Mouse (Mus musculus): ENCODE results near the gene Olfr10. TPM values are rescaled to one million over a fixed set of nuclear protein-coding genes. Genes with fewer than 3 reads are reported as not detected.
"Not testable (repeated sequence)": the region's sequence is repeated elsewhere in the genome, so short reads cannot be mapped to it uniquely, and the experiment has no call there.

The Olfr10 gene
- not detected for total RNA-seq (2021)
- long read RNA-seq, experiment 1, result 0 reads
- long read RNA-seq, experiment 2, result 0 reads

GRCm38 (mm10) chr11:49304441-49304840, at the start of gene Olfr10:
TSS of gene Olfr10 (plus strand) at chr11:49304741.
- intact Hi-C loops (cut with DNase I), result no loop called here

GRCm38 (mm10) chr11:49259296-49259695, 45.2 kb upstream of the Olfr10 start:
- intact Hi-C loops (cut with DNase I), result loop anchor here (10.0 kb wide), 1 partner anchor 384 kb away; the partner anchor contains the start of gene Irgm1
- DNase-seq, result no peak

More at GRCm38 (mm10) chr11:49304441-49304840, at the start of gene Olfr10:
- no peak for DNase-seq

GRCm38 (mm10) chr11:49259829-49260228, 44.7 kb upstream of the Olfr10 start:
- no peak for DNase-seq
- intact Hi-C loops (cut with DNase I), result loop anchor here (10.0 kb wide), 1 partner anchor 385 kb away; the partner anchor contains the start of gene Irgm1

GRCm38 (mm10) chr11:49260598-49261312, 43.8 kb upstream of the Olfr10 start:
- intact Hi-C loops (cut with DNase I), result no loop called here
- DNase-seq, result no peak

DNA sequence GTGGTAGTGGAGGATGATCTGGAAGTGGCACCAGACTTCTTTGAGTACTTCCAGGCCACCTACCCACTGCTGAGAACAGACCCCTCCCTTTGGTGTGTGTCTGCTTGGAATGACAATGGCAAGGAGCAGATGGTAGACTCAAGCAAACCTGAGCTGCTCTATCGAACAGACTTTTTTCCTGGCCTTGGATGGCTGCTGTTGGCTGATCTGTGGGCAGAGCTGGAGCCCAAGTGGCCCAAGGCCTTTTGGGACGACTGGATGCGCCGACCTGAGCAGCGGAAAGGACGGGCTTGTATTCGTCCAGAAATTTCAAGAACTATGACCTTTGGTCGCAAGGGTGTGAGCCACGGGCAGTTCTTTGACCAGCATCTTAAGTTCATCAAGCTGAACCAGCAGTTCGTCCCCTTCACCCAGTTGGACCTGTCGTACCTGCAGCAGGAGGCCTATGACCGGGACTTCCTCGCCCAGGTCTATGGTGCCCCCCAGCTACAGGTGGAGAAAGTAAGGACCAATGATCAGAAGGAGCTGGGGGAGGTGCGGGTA, 43.2 kb upstream of the Olfr10 start:
- intact Hi-C loops (cut with DNase I), result no loop called here
- DNase-seq, result no peak

DNA sequence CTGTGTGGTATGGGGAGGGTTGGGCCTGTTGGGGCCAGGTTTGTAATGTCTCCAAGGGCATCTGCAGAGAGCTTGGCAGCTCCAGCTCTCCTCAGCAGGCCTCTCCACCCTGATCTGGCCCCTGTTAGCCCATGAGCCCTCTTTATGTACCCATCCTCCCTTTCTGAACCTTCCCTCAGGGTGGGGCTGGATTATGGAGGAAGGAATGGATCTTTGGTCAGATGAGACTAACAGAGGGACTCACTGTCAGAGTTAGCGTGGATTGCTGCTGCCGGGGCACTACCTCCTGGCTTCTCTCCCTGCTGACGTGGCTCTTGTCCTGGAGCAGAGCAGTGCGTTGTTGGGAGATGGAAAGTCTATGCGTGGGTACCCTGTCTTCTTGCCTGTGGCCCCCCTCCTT, 42.3 kb upstream of the Olfr10 start:
- intact Hi-C loops (cut with DNase I), result no loop called here
- DNase-seq, result no peak

DNA sequence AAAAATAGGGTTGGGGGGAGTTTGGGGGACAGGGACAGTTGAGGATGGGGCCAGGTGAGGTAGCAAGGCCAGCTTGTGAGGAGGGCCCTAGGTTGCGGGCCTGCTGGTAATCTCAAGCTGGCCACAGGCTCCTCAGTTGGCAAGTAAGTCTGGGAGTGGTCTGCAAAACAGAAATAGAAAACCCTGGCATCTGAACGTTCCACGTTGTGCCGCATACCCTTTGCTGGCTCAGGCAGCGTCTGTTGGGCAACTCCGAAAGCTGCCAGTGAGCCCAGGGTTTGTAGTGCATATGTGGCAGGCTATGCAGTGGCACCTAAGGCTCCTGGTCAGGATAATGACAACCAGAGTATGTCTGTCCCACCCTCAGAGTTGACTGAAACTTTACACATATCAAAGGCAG, 41.4 kb upstream of the Olfr10 start:
- intact Hi-C loops (cut with DNase I), result no loop called here
- DNase-seq, result no peak

DNA sequence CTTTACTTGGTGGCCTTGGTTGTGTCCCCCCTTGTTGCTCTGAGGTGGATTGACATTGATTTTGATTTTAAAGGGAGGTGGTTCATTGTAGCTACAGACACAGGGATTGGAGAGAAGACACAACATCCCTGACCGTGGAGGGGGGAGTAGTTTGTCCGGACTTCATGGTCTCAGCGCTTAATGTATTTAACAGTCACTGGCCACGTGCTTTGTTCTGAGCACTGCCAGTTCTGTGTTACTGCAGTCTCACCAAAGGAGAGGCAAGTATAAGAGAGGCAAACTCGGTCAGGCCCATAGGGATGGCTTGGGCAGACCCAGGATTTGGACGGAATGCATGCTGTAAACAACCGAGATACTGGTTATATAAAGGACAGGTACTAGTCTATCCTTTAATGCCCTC, 40.5 kb upstream of the Olfr10 start:
- DNase-seq, result no peak
- intact Hi-C loops (cut with DNase I), result no loop called here

DNA sequence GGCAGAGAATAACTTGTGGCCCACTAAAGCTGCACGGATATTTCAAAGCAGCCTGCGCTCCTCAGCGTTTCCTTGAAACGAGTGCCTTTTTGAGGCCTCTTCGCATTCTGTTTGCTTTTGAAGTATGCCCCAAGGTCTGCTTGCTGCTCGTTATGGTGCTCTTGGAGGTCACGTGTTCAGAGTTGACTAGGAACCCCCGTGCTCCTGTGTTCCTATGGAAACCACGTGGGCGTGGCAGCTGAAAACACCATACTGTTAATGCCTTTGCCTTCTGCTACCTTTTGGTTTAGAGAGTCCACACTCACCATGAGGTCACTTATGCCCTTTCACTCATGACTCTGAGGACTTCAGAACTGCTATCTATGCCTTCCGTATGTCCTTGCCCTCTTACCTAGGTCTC, 39.9 kb upstream of the Olfr10 start:
- no peak for DNase-seq
- intact Hi-C loops (cut with DNase I), result no loop called here

DNA sequence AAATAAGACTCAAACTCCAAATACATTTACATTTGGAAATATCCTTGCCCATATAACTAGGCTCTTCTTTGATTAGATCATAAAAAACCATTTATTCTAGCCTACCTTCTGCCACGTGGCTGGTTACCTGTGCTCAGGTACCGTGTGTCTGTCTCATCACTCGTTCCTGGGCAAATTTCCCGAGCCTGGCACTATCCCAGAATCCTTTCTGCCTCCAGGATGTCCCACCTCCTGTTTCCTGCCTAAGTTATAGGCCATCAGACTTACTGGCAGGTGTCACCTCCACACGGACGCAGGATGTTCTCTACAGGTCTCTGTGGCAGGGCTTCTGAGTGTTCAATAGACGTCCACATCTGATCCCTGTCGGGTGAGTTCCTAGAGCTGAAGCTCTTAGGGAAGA, 39.4 kb upstream of the Olfr10 start:
- DNase-seq, result no peak
- intact Hi-C loops (cut with DNase I), result no loop called here

GRCm38 (mm10) chr11:49266671-49267070, 37.9 kb upstream of the Olfr10 start:
- intact Hi-C loops (cut with DNase I), result no loop called here

DNA sequence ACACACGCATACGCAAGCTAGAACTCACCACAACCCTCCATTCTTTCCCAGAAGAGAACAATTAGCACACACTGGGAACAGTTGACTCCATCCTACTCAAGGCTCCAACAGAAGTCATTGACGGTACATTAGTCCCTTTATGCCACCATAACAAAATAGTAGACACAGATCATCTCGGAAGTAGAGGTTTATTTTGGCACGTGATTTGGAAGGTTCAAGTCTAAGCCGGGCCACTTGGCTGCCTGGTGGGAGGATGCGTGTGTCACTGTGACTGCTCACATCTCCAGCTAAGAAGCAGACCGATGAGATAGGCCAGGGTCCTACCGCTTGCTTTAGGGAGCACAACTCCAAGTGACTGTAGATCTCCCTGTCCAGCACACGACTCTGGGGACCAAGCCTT, 37.2 kb upstream of the Olfr10 start:
- intact Hi-C loops (cut with DNase I), result no loop called here
- no peak for DNase-seq

More at GRCm38 (mm10) chr11:49266671-49267070, 37.9 kb upstream of the Olfr10 start:
- DNase-seq, result no peak

GRCm38 (mm10) chr11:49267970-49268579, 36.5 kb upstream of the Olfr10 start:
- intact Hi-C loops (cut with DNase I), result no loop called here
- DNase-seq, result no peak

GRCm38 (mm10) chr11:49269761-49270160, 34.8 kb upstream of the Olfr10 start:
- intact Hi-C loops (cut with DNase I), result no loop called here
- no peak for DNase-seq

DNA sequence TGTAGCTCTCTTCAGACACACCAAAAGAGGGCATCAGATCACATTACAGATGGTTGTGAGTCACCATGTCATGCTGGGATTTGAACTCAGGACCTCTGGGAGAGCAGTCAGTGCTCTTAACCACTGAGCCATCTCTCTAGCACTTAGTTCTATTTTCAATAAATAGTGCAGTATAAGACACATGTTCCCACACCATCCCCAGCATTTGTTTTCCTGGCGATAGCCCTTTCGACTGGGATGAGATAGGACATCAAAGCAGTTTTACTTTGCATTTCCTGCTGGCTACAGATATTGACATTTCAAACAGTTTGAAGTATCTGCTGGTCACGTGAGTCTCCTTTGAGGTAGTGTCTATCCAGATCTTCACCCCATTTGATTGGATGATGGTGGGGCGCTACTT, 34.2 kb upstream of the Olfr10 start:
- intact Hi-C loops (cut with DNase I), result no loop called here
- DNase-seq, result no peak

- DNase-seq, result no peak
- intact Hi-C loops (cut with DNase I), result no loop called here
These were observed 33.2 kb upstream of the Olfr10 start for GRCm38 (mm10) chr11:49271334-49271733.

GRCm38 (mm10) chr11:49273834-49274519, 30.6 kb upstream of the Olfr10 start:
- DNase-seq, result no peak
- intact Hi-C loops (cut with DNase I), result loop anchor here (2.0 kb wide), 1 partner anchor 87 kb away; the partner anchor contains the start of gene Btnl9

- intact Hi-C loops (cut with DNase I), result no loop called here
These were observed 26.3 kb upstream of the Olfr10 start, which contains the start of gene Olfr1393 for GRCm38 (mm10) chr11:49278222-49278621. TSS of gene Olfr1393 (plus strand) at chr11:49278304.

GRCm38 (mm10) chr11:49284982-49285381, 19.6 kb upstream of the Olfr10 start, which contains the start of gene Olfr1392:
TSS of gene Olfr1392 (plus strand) at chr11:49285282.
- DNase-seq; intact Hi-C loops (cut with DNase I): not testable (repeated sequence)

More at GRCm38 (mm10) chr11:49278222-49278621, 26.3 kb upstream of the Olfr10 start, which contains the start of gene Olfr1393:
- no peak for DNase-seq

DNA sequence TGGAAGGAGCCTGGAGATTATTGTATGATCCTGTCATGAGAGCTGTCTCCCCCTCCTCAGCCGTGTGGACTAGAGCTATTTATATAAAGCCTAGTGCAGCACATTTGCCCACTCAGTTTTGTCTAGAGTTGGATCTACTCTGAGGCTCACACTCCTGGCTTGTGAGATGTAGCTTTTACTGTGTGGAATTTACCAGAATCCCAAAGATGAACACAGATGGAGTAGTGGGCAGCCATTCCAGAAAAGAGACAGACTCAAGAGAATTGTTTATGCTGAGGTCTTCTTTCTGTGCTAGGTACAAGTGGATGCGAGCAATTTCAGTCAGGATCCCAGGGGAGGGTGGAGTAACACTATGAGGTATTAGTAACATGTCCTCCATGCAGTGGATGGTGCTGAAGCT, 17.3 kb upstream of the Olfr10 start:
- DNase-seq, result no peak
- intact Hi-C loops (cut with DNase I), result no loop called here

GRCm38 (mm10) chr11:49292777-49293176, 11.8 kb upstream of the Olfr10 start:
- no peak for DNase-seq
- intact Hi-C loops (cut with DNase I), result no loop called here
